Mouse (Mus musculus) cerebellum, adult 8-10 months (tissue): ENCODE results near the gene D1Pas1.

ENCODE experiments used
- DNase-seq: peaks from one replicate; pipeline ENCODE4 v3.0.0; 2022

The D1Pas1 gene

DNA sequence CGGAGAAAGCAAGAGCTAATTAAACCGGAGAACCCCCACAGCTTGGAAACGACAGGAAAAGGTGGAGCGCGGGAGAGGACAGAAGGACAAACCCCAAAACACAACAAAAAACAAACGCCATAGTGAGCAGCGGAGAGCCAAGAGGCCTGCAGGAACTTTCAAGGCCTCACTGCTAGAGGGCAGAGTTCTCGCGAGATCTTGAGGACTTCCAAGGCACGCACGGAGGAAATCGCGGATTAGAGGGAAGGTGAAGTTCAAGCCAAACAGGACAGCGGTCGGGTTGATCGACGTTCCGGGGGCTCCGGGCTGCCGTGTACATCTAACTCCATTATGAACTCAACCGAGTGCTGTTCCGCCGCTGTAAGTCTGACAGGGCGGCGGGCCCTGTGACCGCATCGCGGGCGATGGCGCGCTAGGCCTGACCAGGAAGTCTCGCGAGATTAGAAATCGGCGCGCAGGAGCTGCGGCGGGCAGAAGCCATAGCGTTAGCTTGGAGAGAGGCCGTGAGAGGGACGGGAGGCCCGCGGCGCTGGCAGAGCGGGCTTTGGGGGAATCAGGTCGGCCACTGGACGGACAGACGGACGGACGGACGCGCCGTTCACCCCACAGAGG is at the start of gene D1Pas1:
Gene D1Pas1, plus strand, starts transcription at position 216 of the 612 bp plus-strand sequence.
- DNase-seq: no peak

- no peak for DNase-seq
These were observed 44.5 kb upstream of the D1Pas1 start for GRCm38 (mm10) chr1:186922489-186923370.

DNA sequence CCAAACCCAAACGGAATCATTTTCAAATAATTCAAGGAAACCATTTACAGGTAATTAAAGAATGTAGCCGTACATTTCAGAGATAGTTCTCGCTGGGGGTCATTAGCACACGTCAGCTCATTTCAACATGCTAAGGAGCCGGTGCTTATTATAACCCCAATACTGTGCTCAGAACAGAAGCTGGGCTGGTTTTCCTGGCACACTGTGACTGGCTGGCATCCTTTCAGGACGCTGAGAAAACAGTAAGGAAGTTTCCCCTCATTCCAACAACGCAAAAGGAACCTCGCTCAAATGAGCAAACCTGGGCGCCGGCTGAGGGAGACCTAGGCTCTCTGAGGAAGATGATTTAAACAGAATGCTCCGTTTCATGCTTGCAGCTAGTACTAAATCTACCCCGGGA is 43.2 kb upstream of the D1Pas1 start:
- DNase-seq: no peak

GRCm38 (mm10) chr1:186925411-186925810 is 41.8 kb upstream of the D1Pas1 start:
- no peak for DNase-seq

DNA sequence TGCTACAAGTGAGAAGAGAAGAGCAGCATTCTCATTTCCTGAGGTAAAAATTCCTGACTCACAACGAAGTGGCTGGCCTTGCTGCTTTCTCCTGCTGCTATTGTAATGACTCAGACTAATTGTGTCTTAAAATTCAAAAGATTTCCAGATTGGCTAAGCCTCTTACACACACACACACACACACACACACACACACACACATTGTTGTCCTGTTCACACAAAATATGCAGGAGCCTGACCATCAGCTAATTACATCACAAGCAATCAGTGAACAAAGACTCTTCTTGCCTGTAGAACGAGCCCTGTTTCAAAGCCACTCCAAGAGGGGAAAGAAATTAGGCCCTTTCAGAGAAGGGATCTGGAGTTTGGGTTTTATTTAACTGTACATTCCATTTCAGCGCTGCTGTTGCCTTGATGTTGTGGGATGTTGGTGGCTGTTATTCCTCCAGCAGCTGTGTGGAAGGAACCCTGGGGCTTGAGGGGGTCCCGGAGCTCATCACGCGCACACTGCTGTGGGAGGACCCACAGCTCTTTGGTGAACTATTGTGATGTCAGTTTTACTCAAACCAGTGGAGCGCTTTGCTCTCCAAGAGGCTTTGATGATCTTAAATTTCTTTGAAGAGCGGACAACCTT is 40.8 kb upstream of the D1Pas1 start:
- DNase-seq: no peak

- no peak for DNase-seq
These were observed 40.3 kb upstream of the D1Pas1 start for GRCm38 (mm10) chr1:186926950-186927316.

- DNase-seq: no peak
These were observed 39.7 kb upstream of the D1Pas1 start for GRCm38 (mm10) chr1:186927494-186927893.

DNA sequence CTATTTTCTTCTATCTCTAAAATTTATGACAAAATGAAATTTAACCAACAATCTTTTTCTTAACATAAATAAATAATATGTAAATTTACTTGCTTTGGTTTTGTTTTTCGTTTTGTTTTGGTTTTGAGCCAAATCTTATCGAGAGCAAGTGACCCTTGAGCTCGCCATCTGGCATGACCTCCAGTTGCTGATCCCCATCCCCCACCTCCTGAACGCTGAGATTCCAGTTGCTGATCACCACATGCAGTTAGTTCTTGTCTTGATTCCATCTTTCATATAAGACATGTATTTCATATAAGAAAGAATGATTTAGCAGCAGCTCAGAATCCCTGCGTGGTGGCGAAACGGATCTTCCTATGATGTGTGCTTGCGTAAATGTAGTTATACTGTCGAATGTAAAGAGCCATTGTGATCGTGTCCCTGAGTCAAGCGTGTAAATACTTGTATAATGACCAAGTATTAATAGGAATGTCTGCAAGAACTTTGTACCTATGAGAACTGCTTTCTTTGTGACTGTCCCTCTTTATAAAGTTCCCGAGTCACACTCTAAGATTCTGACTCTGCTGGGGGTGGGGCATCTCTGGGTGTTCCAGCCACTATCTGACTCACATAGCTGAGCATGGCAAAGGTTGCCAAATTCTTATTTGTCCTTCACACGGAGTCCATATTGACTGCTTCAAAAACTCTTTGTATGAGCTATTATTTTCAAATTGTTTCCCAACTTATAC is 36.9 kb upstream of the D1Pas1 start:
- no peak for DNase-seq

- DNase-seq: no peak
These were observed 36.4 kb upstream of the D1Pas1 start for GRCm38 (mm10) chr1:186930888-186931233.

DNA sequence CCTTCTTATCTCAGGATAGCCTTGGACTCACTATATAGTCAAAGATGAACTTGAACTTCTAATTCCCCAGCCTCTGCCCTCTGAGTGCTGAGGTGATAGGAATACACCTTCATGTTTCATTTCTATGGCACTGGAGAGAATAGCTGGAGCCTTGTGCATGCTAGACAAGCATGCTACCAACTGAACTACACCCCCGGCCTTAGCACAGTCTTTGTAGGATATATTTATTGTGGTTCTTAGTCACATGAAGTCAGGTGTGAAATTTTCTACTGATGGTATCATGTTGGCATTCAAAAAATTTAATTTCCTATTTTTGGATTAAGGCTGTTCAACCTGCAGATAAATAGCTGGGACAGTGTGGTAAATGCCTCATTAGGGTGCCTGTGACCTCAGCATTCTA is 33.0 kb upstream of the D1Pas1 start:
- DNase-seq: no peak

- DNase-seq: no peak
These were observed 14.8 kb upstream of the D1Pas1 start for GRCm38 (mm10) chr1:186952381-186952780.

GRCm38 (mm10) chr1:186954591-186954990 is 12.6 kb upstream of the D1Pas1 start:
- DNase-seq: no peak

DNA sequence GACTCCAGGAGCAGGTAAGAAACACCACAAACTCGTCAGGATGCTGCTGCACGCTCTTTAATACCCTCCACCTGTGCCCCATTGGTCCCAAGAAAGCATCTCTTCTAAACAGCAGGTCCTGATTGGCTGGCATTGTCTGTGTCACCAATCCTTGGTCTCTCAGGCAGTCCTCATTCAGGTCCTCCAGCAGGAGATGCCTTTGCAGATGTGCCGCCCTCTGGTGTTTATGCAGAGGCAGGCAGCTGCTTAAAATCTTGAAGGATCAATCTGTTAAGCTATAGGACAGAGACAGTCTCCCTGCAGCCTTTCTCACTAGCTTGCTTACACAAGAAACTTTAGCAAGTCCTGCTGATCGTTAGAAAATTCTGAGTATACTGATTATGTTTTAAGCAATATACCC is 7.8 kb upstream of the D1Pas1 start:
- DNase-seq: no peak

DNA sequence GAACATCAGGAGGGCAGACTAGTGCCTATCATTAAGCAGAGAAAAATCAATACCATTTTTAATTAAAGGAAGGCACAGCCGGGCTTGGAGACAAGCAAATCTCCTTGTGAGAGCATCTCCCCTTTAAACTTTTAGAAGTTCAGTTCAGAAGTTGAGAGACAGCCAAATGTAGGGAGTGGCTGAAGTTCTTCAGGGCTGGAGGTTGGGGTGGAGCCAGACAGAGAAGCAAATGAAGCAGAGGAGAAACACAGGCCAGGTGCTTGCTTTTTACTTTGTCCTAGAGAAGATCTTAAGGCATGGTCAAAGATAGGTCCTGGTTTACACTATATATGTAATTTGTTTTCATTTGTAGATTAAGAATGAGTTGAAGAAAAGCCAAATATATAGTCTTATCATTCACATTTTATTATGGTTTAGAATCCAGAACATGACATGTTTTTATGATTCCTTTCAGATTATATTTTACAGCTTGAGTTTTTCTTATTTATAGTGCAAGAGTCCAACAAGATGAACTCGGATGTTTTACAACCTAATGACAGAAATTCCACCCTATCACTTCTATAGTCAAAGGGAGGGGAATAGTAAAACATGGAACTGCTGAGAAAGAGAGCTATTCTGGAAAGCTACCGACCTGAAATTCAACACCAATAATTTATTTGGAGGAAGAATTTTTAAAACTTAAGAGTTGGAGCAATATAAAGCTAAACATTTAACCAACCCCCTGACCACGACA is 2.9 kb upstream of the D1Pas1 start:
- no peak for DNase-seq

DNA sequence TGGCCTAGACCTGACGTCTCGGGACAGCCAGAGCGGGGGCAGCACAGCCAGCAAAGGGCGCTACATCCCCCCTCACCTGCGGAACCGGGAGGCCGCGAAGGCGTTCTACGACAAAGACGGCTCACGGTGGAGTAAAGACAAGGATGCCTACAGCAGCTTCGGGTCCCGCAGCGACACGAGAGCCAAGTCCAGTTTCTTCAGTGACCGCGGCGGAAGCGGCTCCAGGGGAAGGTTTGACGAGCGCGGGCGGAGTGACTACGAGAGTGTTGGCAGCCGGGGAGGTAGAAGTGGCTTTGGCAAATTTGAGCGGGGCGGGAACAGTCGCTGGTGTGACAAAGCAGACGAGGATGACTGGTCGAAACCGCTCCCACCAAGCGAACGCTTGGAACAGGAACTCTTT is 710 bp downstream of the D1Pas1 start:
- DNase-seq: no peak

GRCm38 (mm10) chr1:186976937-186977540 is 9.8 kb downstream of the D1Pas1 start:
- no peak for DNase-seq

DNA sequence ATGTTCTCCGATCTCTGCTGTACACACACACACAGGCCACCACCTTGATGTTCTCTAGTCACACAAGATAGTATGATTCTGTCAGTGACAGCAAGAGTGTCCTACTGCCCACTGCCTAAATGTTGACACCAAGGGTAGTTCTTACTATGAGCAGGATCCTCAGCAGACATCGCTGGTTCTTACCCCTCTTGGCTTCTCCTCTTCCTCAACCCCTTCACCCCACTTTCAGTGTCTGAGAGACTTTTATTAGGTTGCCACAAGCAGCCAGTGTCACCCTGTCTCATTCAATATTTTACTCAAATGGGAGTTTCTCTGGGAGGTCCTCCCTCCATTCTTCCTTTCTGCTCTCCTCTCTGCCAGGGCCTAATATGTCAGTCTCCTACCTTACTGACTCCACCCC is 10.6 kb downstream of the D1Pas1 start:
- DNase-seq: no peak

DNA sequence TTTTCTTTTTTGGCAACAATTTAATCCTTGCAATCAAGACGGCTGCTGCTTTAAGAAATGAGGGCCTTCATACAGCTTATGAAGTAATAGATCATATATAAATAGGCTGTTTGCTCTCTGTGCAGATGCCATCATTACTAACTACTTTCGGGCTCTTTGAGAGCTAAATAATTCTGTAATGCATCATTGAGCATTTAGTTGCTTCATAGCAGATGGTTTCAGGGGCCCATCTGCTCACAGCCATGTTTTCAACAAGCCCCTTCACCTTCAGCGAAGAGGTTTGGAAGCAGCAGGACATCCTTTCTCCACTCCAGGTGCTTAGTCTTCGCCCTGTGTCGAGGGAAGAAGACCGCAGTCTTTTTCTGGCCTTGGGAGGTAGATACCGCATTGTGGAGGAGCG is 12.2 kb downstream of the D1Pas1 start:
- DNase-seq: no peak

- DNase-seq: no peak
These were observed 13.3 kb downstream of the D1Pas1 start for GRCm38 (mm10) chr1:186980503-186980902.

GRCm38 (mm10) chr1:186985131-186985530 is 17.9 kb downstream of the D1Pas1 start:
- DNase-seq: no peak

DNA sequence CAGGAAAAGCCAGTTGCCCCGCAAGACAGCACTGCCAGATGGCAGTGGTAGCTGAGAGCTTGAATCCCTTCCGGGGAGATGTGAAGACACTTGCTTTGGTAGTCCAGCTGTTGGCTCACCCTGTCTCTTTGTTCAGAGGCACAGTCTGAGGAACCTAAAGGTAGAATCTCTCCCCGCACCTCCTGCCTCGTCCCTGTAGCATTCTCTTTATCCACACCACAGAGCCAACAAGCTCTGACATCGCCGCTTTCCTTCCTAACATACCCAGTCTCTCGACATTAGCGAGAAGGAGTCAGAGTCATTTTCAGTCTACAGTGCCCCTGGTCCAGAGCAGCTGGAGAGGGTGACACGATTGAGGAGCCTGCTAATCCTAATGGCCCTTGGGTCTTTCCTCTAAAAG is 18.9 kb downstream of the D1Pas1 start:
- no peak for DNase-seq

- DNase-seq: no peak
These were observed 19.3 kb downstream of the D1Pas1 start for GRCm38 (mm10) chr1:186986506-186986905.
